Mouse (Mus musculus) MEL (cell line): Measurements from ENCODE around the gene Izumo1.

Experiments
- BHLHE40 ChIP-seq: IDR thresholded peaks from 2 replicates; pipeline ENCODE4 v1.6.1; 2012; ENCODE audit warnings: low read depth, mild to moderate bottlenecking, inconsistent platforms, low read length, improper control_type of control experiment, borderline replicate concordance
- CHD1 ChIP-seq: IDR thresholded peaks from 2 replicates; pipeline ENCODE4 v1.6.1; 2012; ENCODE audit warnings: low read depth, mild to moderate bottlenecking, inconsistent platforms, low read length, improper control_type of control experiment
- CTCF ChIP-seq, 3 experiments: IDR thresholded peaks in 2 of 3; conservative IDR thresholded peaks in 1 of 3; 2 replicates each; pipeline ENCODE4 v1.5.1; 2011 to 2012; ENCODE audit warnings: low read length in 3 of 3, low read depth in 2 of 3, mild to moderate bottlenecking in 2 of 3, improper control_type of control experiment in 1 of 3, inconsistent platforms in 1 of 3, mixed read lengths in 1 of 3, moderate library complexity in 1 of 3; ENCODE audit not compliant: control insufficient read depth in 1 of 3, insufficient read depth in 1 of 3, poor library complexity in 1 of 3, severe bottlenecking in 1 of 3
- E2F4 ChIP-seq: IDR thresholded peaks from 2 replicates; pipeline ENCODE4 v1.6.1; 2011; ENCODE audit warnings: low read depth, low read length, improper control_type of control experiment, borderline replicate concordance
- EP300 ChIP-seq, 2 experiments: IDR thresholded peaks; 2 replicates each; pipeline ENCODE4 v1.6.1; 2011; ENCODE audit warnings: improper control_type of control experiment in 2 of 2, low read length in 2 of 2, low read depth in 1 of 2, mild to moderate bottlenecking in 1 of 2
- GABPA ChIP-seq: IDR thresholded peaks from 2 replicates; pipeline ENCODE4 v1.6.1; 2012; ENCODE audit warnings: low read depth, mild to moderate bottlenecking, inconsistent platforms, low read length, improper control_type of control experiment, moderate library complexity
- MAX ChIP-seq: IDR thresholded peaks from 2 replicates; pipeline ENCODE4 v1.6.1; 2011; ENCODE audit warnings: low read length, improper control_type of control experiment
- NELFE ChIP-seq: IDR thresholded peaks from 2 replicates; pipeline ENCODE4 v1.6.1; 2011; ENCODE audit warnings: low read depth, low read length, improper control_type of control experiment
- NRF1 ChIP-seq: IDR thresholded peaks from 2 replicates; pipeline ENCODE4 v1.6.1; 2014; ENCODE audit warnings: low read depth, mild to moderate bottlenecking, inconsistent platforms, low read length, improper control_type of control experiment, moderate library complexity; ENCODE audit not compliant: poor library complexity, insufficient read depth, severe bottlenecking
- POLR2A ChIP-seq, 2 experiments: IDR thresholded peaks; 2 replicates each; pipeline ENCODE4 v1.6.1; 2011 to 2012; ENCODE audit warnings: low read length in 2 of 2, mild to moderate bottlenecking in 2 of 2, control low read depth in 1 of 2, improper control_type of control experiment in 1 of 2, low read depth in 1 of 2, moderate library complexity in 1 of 2; ENCODE audit not compliant: control insufficient read depth in 1 of 2, insufficient read depth in 1 of 2, poor library complexity in 1 of 2
- POLR2AphosphoS5 ChIP-seq: IDR thresholded peaks from 2 replicates; pipeline ENCODE4 v1.6.1; 2012; ENCODE audit warnings: low read depth, borderline replicate concordance, mild to moderate bottlenecking, inconsistent platforms, low read length, moderate library complexity, mixed read lengths
- SIN3A ChIP-seq: IDR thresholded peaks from 2 replicates; pipeline ENCODE4 v1.6.1; 2012; ENCODE audit warnings: low read length, improper control_type of control experiment, inconsistent platforms
- TAL1 ChIP-seq: IDR thresholded peaks from 2 replicates; pipeline ENCODE4 v1.6.1; 2012; ENCODE audit warnings: mild to moderate bottlenecking, inconsistent platforms, low read length, moderate library complexity, mixed read lengths
- USF1 ChIP-seq: IDR thresholded peaks from 2 replicates; pipeline ENCODE4 v1.6.1; 2014; ENCODE audit warnings: low read depth, mild to moderate bottlenecking, inconsistent platforms, low read length, improper control_type of control experiment, moderate library complexity

DNA sequence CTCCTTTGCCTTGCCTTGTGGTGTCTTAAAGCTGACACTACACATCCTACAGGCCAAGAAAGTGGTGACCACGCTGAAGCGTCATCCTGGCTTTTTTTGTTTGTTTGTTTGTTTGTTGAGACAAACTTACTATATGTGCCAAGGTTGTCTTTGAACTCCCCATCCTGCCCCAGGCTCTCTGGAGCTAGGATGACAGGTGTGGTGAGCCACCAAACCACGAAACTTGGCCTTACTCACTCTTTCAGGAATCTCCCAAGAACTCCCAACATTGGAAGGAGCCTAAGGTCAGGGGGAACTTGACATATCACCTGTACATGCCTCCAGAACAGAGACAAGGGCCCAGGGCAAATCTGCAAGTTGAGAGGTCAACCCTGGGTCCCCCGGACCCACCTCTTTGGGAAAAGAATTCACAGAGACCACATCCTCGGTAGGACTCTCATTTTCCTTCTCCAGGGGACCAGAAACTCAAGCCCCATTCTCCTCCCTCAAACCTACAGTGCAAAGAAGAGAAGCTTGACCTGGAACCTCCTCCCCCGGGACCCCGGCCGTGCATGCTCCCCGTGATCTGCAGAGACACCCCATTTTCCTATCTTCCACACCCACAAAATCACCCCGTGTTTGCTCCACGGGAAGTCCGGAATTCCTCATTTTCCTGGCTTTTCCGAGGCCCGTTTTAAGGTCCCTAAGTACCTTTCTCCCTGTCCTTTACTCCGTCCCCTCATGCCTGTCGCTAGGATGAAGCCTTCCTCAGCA lies 21.1 kb downstream of the Izumo1 start:
- TF ChIP-seq CTCF (IDR thresholded peaks at IDR 0.05 in 2 of 3, conservative IDR thresholded peaks at IDR 0.05 in 1 of 3; ENCODE audit: control insufficient read depth in 1 of 3, insufficient read depth in 1 of 3, low read depth in 2 of 3, low read length in 3 of 3, poor library complexity in 1 of 3, severe bottlenecking in 1 of 3) (no peak), POLR2A (IDR thresholded peaks at IDR 0.05; ENCODE audit: control insufficient read depth in 1 of 2, insufficient read depth in 1 of 2, low read depth in 1 of 2, low read length in 2 of 2, poor library complexity in 1 of 2) (no peak), NELFE (no peak), E2F4 (no peak), USF1 (no peak), POLR2AphosphoS5 (no peak), EP300 (IDR thresholded peaks at IDR 0.05; ENCODE audit: low read depth in 1 of 2, low read length in 2 of 2) (no peak), GABPA (no peak), BHLHE40 (no peak), TAL1 (no peak), NRF1 (no peak), CHD1 (no peak), SIN3A (no peak), MAX (no peak)
